Mouse (Mus musculus) bone marrow macrophage, adult 2 months (primary cell): ENCODE measurements around the gene Noxo1.

ENCODE experiments used
- CTCF ChIP-seq: IDR thresholded peaks from 2 replicates; pipeline ENCODE4 v1.5.1; 2012; ENCODE audit warnings: low read depth, mild to moderate bottlenecking, low read length, moderate library complexity
- POLR2A ChIP-seq: IDR thresholded peaks from 2 replicates; pipeline ENCODE4 v1.6.1; 2012; ENCODE audit warnings: mild to moderate bottlenecking, low read depth, low read length, borderline replicate concordance

GRCm38 (mm10) chr17:24667416-24667815 lies 28.6 kb upstream of the Noxo1 start:
- TF ChIP-seq POLR2A (no peak), CTCF (peak; percentile 64)
